Mouse (Mus musculus) cortical plate, adult 2 months (tissue): Measurements from ENCODE around the gene Cnot2.

Source experiments
- CTCF ChIP-seq: fragments of 200-500 bp; IDR thresholded peaks from 2 replicates; pipeline ENCODE4 v1.5.1; 2011; ENCODE audit warnings: mild to moderate bottlenecking, control low read depth, low read length; ENCODE audit not compliant: insufficient read depth; ENCODE audit errors: extremely low read depth
- POLR2A ChIP-seq: fragments of 200-500 bp; IDR thresholded peaks from 2 replicates; pipeline ENCODE4 v1.6.1; 2011; ENCODE audit warnings: mild to moderate bottlenecking, low read length, control low read depth; ENCODE audit not compliant: insufficient read depth; ENCODE audit errors: extremely low read depth

DNA sequence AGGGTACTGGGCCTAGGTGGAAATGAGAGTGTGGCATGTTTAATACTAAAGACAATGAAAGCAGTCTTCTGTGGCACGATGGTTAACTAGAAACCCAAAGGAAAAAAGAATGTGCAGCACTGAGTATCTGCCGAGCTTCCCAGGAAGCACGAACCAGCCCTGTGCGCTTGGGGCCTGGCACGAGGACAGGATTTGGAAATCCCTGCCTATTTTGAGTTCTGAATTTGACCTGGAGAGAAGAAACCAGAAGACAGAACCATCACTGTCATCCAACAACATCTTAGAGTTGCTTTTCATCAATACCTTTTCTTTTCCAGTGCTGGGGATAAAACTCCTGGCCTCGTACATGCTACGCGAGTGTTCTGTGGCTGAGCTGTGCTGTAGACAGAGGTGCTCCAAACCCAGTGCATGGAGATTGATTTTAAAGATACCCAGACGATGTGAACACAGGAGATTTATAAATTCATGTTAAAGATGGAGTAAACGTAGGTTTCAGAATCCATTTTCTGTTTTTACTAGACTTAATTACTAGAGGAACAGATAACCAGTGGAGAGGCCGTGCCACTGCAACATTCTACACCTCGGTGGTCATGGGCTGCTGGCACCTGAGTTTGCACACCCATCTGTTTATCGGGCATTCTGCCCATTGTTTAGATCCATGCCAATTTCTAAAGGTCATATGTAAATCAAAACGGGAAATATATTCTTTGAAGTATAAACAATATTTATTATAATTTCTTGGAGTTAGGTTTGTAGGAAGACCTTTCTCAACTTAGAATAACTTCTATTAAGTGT is 17.9 kb upstream of the Cnot2 start:
- TF ChIP-seq CTCF: no peak
- no peak for TF ChIP-seq POLR2A
